Mouse (Mus musculus) cerebellum, adult 11 months (tissue): ENCODE measurements around the gene Mpped1.

Experiments
- DNase-seq: peaks from one replicate; pipeline ENCODE4 v3.0.0; 2022

Gene Mpped1

DNA sequence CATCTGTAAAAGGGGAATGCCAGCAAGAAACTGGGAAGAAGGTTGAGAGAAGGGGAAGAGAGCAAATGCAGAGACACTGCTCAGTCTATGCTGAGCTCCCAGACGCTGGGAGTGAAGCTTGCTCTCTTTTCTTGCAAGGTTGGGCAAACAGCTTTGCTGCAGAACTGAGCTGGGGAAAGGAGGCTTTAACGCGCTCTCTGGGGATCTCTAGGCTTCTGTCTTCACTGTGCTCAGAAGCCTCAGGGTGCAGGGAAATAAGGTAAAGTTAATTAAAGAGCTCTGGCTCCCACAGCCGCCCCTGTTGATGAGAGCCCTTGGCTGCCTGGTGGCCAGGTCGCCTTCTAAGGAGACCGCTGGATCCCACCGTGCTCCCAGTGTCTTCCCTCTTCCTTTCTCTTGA is 17.7 kb downstream of the Mpped1 start:
- DNase-seq, result no peak

DNA sequence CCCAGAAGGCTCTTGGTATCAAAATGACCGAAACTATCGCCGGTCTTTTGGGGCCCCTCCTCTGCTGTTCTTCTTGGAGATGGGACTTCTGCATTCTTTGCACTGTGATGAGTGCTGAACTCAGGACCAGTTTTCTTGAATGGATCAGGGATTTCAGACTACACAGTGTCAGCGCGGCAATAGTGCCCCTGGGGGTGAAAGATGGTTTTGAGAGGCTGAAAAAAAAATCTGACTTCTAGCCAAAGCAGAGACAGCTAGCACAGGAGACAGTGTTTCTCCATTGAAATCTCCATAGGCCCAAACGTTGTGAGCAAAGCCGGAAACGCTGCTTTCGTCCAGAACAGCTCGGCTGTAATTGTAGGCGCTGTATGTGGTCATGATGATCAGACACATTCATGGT is 19.7 kb downstream of the Mpped1 start:
- DNase-seq, result no peak

DNA sequence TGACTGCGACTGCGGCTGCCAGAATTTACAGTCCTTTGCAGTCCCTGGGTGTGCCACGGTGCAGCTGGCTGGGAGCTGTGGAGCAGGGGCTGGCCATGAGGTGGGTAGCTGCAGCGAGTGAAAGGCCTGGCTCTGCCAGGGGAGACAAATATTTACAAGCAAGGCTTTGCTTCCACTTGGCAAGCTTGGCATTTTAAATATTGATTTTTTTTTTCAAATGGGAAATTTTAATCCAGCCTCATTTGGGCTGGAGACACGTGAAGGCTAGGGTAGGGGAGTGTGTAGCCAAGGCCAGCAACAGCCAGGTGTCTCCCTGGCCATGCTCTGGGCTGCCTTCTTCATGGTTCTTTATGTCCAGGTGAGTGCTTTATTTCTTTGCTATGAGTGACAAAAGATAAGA is 21.7 kb downstream of the Mpped1 start:
- DNase-seq, result no peak

DNA sequence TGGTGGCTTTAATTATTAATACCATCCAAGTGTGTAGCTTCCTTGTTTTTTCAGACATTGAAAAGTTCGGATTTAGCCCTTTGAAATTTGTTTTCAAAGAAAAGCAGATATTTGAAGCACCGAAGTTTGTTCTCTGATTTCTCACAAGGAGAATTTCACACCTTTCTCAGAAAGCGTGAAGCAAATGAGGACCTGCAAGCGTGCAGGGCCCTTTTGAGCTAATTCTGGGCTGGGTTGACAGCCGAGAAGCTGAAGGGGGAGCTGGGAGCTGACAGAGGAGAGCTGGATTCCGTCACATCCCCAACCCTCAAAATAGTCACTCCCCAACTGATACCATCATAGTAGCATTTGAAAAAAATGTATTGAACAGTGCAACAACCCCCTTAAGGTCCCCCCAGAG is 34.8 kb downstream of the Mpped1 start:
- DNase-seq, result no peak

DNA sequence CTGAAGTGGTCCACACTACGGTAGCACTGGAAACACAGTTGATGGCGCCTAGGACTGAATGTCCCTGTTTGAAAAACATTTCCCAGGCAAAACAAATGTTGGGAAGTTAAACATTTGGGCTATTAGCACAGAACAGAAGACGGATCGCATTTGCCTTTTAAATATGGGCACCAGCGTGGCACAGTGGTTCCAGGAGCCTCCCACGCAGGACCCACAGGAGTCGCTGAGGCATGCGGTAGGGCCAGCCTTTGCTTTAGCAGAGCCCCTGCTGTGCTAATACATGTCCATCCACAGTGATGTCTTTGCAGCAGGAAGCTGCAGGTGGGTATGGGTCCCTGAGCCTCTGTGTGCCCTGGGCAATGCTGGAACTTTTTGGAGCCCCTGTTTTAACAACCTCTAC is 48.7 kb downstream of the Mpped1 start:
- DNase-seq, result peak; percentile 18

DNA sequence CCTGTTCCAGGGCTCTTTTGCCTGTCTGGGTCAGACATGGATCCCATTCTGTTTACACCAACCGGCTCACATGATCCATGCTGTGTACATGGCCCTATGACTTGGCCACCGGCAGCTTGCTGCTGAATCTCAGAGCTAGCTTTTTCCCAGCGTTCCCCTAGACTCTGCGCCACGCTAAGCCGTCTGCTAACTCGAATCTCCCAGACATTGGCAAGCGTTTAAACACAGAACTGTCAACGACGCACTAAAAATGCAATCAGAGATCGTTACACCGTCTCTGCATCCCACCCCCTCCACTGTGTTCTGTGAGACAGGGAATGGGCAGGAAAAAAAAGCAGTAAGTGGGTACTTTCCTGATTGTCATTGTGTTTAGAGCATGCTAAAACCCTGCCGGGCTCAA is 50.0 kb downstream of the Mpped1 start:
- no peak for DNase-seq

DNA sequence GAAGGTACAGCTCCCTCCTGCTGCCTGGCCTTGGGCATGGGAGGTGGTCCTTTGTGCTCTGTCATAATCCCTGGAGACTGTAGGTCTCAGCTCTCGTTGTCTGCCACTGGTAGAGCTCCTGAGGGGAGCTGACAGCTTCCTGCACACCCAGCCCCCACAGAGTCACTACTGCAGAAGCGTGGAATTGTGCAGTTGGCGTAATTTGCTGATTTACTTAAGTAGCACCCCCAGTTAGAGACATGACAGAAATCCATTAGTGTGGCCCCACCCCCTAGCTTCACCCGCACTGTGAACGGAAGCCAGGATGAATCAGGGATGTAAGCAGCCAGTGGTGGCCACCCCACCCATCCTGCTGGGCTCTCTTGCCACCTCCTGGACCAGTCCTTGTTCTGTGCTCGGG is 53.0 kb downstream of the Mpped1 start:
- DNase-seq, result no peak

DNA sequence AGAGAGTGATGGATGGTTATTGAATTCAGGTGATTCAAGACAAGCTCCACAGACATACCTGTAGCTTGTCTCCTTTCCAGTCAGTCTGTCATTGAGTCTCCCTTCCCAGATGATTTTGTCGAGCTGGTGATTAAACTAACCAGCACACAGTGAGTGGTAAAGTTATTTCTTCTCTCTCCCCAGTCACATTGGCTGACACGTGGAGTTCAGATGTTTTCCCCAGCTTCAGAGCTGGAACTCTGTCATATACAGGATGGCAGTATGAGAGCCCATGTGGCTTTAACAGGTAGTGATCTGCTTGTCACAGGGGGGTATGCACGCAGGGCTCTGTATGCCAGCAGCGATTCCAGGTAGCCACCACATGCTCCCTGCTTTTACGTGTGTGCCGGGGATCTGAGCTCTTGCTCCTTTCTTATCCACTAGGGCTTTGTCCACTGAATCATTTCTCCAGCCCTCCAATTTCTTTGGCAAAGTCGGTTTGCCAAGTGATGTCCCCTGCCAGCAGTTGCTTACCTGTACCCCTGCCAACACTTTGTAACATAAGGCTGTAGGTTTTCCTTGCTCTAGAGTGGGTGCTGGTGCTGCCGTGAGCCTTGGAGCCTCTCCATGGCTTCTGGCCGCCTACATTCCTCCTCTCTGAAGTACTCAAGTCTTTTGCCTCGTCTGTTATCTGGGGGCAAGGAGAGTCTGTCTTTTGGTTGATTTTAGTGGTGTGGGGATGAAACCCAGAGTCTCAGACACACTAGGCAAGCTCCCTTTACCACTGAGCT is 61.9 kb downstream of the Mpped1 start:
- no peak for DNase-seq

DNA sequence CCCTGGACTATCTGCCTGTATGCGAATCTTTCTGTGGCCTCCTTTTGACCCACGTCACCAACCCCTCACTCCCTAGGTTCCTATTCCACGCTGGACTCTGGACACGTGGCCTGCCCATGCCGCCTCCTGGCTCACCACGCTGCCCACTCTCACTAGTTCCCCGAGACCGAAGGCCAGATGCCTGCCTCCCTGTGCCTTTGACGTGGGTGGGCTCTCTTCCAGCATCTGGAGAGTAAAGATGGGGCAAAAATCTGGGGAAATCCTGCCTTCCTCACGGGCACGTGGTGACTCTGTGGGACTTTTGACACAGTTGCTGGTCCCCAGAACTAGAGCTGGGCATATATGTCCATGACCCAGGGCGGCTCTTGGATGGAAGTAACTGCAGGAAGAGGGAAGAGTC is 63.2 kb downstream of the Mpped1 start:
- DNase-seq, result no peak

DNA sequence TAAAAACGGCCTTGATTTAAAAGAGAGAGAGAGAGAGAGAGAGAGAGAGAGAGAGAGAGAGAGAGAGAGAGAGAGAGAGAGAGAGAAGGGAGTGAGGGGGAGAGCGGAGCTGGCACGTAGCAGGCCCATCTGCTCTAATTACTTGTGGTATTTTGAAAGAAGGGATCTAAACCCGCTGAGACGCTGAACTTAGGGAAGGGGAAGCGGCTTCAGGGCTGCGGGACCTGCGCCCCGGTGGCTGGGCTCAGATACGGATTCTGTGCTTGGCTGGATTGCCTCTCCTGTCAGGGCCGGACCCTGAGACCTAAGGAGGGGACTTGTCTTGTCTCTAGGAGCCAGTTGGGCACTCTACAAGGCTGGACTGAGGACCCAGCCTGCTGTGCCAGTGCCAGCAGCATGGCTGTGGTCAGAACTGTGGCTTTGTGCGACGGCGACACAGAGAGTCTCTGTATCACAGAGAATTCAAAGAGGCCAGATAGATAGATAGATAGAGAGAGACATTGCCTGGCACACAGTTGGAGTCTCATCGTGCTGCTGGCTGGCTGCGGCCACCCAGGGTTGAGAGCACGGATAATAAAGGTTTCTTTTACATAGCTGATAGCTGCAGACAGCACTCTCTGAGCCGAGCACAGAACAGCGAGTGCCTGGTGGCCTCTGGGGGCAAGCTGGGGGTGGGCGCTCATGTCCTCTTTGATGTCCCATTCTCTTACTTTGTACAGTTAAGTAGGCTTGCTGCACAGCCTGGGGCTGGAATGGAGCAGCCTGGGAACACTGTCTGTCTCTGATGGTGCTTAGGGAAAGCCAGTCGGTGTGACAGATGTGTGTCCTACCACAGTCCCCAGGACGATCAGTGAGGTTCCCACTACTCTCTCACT is 63.9 kb downstream of the Mpped1 start:
- DNase-seq, result no peak

DNA sequence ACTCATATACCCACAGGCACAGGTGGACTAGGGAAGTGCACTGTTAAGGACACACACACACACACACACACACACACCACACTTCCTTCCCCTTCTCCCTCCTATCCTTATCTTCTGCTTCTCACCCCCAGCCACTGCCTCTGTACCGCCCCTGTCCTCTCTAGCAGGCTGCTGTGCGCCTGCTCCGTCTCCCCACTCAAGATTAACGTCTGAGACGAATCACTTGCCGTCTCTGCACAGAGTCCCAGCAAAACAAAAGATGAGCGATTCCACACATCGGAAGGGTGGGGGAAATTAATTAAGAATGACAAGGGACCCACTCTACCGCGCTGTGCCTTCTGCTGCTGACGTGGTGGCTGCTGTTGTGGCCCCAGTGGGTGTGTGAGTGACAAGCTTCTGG is 66.5 kb downstream of the Mpped1 start:
- no peak for DNase-seq

DNA sequence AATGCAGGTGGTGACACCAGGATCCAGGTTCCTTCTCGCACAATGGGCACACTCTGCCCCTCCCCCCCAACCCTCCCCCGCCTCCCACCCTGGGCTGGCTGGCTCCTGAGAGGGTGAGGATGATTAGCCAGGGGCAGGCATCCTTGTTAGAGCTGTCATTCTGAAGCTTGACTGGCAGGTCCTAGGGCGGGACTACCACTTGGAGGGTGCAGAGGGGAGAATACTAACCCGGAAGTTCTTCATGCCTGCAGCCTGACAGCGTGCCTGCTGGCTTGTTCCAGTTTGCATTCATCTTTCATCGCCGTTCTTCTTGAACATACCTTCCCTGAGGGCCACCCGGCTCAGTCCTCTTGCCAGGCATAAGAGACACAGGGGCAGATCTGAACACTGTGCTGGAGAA is 67.3 kb downstream of the Mpped1 start:
- no peak for DNase-seq

DNA sequence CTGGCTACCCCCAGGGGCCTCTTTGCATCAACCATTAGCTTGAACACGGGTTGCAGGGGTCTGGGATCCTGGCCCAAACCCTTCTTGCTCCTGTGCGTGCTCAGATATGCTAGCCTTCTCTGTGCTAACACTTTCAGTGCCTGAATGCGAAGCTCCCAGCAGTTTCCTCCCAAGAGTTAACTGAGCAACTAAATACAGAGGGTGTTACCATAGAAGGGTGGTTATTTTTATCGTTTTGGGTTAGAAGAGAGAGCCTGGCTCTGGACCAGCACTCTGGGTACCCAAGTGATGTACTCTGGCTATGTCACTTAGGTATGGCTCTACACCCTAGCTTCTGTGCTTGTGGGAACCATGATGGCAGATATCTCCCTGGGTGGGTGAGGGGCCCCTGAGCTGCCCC is 68.2 kb downstream of the Mpped1 start:
- no peak for DNase-seq

DNA sequence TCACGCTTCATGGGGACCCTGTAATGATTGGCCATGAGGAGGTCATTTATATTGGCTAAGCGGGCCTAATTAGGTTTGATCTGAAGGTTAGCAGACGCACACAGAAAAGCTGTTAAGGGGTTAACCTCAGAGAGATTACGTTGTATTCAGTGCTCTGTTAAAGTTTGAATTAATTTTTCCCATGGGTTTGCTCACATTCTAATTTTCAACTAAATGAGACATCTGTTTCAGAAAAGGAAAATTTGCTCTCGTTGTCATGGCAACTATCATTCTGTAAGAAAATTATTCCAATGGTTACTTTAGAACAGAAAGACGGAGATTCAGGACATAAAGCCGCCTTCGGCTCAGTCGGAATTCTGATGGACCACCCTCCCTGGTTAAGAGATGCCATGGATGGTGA is 68.9 kb downstream of the Mpped1 start:
- DNase-seq, result no peak

DNA sequence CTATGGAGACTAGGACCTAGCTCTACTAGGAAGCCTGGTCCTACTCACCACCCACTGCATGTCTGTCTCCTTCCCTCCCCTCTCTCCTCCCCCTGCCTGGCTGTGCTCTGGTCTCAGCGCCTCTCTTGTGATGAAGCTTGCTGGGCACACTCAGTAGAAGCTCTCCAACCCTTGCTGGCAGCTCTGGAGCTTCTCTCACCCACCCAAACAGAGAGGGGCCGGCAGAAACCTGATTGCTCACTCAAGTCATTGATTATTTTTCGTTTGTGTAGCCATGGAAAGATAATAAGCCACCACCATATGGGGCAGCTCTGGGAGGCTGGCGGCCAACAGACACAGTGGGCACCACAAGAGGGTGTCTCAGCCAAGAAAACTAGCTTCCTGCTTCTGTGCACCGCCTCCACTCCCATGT is 74.1 kb downstream of the Mpped1 start:
- DNase-seq, result no peak

DNA sequence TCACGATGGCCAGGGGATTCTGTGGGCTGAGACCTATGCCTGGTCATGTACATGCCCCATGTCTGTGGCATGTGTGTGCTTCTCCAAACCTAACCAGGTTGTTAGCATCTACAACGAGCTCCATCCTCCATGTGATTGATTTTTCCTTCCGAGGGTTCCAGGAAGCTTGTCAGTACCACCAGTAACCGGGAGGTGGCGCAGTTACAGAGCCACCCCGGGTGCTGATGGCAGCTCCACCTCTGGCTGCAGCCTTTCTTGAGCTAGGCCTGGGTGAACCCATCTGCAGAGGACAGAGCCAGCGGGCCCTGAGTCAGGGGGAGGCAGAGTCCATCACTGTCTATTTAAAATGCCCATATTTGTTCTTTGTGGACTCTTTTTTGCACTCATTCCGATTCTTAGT is 77.9 kb downstream of the Mpped1 start:
- peak; percentile 60 for DNase-seq

DNA sequence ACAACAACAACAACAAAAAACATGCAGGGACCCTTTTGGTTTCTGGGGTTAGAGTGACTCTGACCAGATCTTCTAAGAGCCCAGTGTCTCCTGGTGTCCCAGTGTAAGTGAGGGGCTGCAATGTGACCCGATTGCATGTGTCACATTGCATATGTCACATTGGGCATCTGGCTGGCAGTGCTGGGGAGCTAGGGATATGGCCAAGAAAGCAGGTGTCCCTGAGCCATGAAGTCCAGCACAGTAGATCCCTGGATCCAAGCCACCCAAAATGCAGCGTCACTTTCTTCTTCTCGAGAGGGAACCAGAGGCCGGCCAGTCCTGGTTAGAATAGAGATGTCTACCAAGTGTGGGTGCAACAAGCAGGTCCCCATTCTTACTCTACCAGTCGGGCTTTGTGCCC is 86.4 kb downstream of the Mpped1 start:
- no peak for DNase-seq

DNA sequence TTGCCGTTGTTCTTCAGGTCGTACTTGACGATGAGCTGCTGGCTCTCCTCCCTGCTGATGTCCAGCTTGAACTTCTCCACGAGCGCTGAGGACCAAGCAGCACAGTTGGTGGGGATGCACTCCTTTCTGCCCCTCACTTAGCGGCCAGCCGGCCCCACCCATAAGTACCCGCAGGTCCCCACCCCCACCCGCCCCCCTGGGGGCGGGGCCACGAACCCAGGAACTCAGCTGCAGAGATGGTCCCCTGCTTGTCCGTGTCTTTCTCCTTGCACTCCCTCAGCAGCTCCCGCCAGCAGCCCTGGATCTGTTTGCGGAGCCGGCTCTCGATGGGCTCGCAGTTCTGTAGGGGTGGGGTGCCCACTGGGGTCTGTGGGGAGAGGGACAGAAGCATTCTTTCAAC is 91.7 kb downstream of the Mpped1 start:
- DNase-seq, result no peak

DNA sequence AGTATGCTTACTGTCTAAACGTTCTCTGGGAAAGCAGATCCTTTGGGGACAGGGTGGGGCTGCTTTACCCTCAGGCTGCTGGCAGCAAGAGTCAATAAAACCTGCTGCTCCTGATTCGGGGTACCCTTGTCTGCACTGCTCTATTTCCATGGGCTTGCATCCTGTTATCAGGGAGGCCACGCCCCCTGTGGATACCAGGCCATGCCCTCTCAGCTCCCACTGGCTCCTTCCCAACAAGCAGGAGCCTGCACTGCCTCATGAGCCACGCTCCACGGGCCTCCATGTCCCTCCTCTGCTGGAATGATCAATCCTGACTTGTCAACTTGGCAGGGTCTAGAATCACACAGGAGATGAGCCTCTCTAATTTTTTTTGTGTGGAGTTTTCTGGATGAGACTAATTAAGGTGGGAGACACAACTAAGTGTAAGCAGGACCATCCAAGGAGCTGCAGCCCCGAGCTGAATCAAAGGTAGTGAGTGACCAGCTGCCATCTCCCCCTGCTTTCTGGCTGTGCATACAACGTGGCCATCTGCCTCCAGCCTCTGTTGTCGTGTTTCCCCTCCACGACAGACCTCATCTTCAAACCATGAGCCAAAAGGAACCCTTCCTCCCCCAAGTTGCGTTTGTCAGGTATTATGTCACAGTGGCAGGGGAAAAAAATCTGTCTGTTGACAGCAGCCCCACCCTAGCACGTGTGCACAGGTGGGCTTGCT is 98.0 kb downstream of the Mpped1 start:
- DNase-seq, result no peak

DNA sequence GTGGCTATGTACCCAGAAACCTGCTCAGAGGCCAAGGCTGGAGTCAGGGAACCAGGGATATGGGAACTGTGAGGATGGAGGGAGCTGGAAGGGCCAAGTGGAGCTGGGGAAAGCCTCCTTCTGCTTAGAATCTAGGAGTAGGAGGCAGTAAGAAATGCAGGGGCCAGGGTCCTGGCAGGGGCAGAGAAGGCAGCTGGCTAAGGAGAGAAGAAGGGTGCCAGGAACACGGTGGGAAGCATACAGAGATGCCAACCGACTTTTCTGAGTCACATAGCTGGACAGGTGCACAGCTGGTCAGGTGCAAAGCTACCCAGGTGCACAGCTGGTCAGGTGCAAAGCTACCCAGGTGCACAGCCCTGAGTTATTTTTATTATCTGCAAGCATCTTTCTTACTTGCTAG is 98.6 kb downstream of the Mpped1 start:
- no peak for DNase-seq

DNA sequence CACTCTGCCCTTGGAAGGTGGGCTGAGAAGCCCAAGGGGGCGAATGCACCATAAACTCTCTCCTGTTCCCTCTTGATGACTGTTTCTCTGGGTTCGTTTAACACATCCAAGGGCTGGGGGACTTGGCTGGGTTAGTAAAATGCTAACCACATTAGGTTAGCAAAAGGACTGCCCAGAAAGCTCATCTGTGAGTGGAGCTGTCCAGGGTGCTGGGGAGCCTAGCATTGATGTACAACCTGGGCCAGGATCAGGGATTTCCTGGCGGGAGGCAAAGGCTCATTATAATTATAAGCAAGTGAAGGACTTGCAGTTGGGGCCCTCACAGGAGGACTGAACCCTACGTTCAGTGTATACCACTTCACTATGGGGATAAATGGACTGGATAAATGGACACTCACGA is 100.6 kb downstream of the Mpped1 start:
- DNase-seq, result no peak

DNA sequence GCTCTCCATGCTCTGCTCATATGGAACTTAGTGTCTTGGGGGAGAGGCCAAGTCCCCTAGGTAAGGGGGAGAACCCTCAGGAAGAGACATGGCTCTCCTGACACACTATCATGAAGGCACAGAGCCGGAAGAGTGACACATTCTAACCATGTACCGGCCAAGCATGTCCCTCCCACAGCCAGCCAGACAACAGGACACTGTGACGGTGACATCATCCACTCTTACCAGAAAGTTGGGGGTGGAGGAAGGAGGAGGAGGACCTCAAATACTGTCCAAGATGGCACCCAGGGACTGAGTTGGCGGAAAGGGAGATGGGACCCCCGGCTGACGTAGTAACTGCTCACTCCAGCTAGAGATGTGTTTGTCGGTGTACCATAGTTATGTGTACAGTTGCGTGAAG is 104.6 kb downstream of the Mpped1 start:
- DNase-seq, result no peak

DNA sequence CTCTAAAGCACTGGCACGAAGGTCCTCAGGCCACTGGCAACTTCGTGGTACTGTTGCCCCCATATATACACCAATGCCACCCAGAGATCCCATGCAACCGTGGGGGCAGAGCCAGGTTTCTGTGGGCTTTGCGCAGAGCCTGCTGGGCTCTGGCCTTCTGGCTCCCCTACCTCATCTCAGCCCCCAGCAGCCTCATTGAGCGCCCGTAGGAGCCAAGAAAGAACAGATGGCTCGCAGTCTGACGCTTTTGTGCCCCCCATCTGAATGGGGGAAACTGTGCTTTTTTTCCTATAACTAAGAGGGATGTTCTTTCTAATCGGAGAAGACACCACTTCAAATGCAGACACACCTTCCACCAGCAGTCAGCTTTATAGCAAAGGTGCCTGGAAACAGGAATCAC is 105.0 kb downstream of the Mpped1 start:
- DNase-seq, result no peak

DNA sequence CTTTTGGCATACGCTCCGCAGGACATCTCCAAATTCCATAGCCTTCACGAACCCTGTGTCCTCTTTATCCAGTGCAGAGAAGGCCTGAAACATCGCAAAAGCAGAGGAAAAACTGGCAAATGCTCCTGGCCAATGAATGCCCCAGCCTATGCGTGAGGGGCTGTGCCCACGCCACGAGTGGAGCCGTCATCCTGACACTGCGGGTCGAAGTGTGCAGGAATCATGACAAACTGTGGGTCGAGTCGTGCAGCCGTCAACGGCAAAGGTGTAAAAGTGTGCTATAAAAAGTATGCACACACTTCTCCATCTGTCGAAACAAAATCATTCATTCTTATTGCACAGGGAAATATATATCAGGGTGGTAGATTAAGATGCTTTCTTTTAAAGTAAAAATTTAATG is 113.6 kb downstream of the Mpped1 start:
- DNase-seq, result no peak
